Mouse (Mus musculus): ENCODE measurements at regions not wholly inside any gene's neighbourhood (a gene's known extent, or its start where the extent isn't known, plus 50 kb on each side); places are given as distances from the start of the nearest gene placed in this dataset.
A peak's percentile ranks its signal among the peaks of the same experiment; 100 is the strongest.

DNA sequence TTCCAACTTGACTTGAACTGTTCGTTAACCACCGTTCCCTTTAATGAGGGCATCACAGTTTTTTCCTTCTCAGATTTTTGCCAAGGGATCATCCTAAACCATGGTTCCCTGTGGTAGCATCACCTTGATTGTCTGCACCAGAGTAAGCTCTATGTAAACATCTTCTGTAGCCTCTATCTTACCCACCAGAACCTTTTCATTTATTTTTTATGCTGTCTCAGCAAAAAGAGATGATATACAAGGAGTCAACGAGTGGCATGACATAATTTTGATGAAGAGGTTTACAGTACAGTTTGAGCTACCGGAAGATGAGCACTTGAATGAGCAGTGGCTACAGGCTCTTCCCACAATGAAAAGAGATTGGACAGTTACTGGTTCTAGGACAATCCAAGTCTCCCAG lies 768.7 kb downstream of the Ets1 start:
- DNase-seq (ENCODE audit: low spot score in 2 of 2), result no peak

DNA sequence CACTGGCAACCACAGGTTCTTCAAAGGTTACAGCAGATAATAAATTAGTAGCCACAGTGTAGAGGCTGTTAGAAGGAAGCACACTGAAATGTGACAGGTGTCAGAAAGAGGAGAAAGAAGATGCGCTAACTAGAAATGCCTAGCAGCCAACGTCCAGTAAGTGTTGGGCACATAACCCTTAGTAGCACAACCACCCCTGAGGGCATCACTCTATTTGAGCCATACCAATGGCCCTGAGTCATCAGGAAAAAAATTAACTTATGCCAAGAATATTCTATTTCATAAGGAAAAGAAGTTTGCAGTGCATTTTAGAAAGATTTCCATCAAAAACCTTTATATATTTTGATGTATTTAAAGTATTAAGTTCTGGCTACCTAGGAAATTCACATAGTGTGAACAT lies 771.5 kb downstream of the Ets1 start:
- no peak for DNase-seq (ENCODE audit: low spot score in 2 of 2)

DNA sequence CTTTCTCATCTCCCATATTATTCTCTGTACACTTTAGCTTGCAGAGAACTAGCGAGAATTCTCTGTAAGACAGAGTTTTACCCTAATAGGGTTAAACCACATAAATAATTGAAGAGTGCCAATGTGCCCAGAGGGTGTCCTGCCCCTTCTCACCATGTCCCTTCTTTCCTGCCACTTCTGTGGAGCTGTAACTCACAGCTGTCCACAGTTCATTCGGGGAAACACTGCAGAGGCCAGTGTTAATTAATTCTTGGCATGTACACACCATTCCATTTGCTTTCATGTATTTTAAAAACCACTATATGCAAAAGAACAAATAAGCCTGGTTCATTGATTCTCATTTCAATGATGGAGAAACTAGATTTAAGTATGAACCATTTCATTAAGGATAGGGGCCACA lies 787.8 kb downstream of the Ets1 start:
- no peak for DNase-seq (ENCODE audit: low spot score in 2 of 2)

DNA sequence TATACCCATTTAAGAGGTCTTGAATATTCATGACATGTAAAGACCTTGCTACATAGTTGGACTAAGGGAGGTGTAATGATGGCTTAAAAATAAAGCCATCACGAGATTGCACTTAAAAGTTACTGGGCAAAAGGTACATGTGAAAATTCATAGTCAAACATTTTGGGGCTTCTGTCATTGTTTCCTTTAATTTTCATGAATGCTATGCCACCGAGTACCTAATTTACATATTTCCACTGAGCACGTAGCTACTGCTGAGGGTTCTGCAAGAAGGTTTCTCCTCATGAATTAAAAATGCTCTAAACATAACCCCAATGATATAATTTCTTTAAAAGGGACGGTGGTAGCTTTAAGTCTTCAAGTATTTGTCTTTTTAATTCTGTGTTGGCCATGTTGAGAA lies 800.4 kb downstream of the Ets1 start:
- DNase-seq (ENCODE audit: low spot score in 2 of 2), result no peak

DNA sequence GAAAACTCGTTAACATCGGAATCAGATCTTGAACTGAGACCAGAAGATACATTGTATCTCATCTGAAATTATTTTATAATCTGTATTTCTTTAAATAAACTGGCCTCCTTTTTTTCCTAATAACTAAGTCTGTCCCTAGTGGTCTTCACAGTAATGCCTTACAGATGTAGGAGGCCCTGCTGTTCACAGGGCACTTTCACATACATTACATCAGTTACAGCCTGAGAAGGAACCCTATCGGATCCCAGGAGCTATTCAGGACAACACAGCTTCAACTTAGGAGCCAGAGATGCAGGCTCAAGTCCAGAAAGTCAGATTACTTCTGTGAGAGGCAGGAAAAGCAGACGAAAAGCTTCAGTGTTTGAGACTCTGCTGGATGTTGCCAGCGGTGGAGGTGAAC lies 806.2 kb downstream of the Ets1 start:
- DNase-seq (ENCODE audit: low spot score in 2 of 2), result no peak

DNA sequence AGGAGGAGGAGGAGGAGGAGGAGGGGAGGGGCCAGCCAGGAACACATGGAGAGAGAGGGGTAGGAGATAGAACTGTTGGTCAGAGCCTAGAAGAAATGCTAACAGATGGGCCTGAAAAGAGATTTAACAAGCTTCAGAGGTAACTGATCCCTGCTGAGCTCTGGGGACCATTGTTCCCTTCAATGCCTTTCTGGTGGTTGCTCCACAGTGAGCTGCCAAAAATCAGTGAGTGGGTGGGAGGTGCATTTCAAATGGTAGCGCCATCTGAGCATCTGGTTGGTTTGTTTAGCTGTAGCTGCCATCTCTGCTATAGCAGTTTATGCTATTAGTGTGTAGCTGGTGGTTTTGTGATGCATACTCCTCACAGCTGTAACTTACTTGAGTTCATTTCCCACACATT lies 809.9 kb downstream of the Ets1 start:
- DNase-seq (ENCODE audit: low spot score in 2 of 2), result no peak

DNA sequence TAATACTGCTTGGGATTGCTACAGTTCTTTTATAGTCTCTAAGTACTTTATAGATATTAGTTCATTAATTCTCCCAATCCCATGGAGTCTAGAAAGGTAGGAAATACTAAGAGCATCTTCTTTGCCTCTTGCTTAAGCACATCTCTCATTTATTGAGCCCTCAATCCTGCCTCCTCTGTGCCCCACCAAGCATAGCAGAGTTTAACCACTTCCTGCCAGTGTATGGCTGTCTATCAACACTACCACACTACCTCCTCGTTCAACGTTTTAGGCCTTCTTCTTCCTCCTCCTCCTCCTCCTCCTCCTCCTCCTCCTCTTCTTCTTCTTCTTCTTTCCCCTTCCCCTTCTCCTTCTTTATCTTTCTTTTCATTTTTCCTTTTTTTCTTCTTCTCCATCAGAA lies 839.1 kb downstream of the Ets1 start:
- DNase-seq (ENCODE audit: low spot score in 2 of 2), result no peak

DNA sequence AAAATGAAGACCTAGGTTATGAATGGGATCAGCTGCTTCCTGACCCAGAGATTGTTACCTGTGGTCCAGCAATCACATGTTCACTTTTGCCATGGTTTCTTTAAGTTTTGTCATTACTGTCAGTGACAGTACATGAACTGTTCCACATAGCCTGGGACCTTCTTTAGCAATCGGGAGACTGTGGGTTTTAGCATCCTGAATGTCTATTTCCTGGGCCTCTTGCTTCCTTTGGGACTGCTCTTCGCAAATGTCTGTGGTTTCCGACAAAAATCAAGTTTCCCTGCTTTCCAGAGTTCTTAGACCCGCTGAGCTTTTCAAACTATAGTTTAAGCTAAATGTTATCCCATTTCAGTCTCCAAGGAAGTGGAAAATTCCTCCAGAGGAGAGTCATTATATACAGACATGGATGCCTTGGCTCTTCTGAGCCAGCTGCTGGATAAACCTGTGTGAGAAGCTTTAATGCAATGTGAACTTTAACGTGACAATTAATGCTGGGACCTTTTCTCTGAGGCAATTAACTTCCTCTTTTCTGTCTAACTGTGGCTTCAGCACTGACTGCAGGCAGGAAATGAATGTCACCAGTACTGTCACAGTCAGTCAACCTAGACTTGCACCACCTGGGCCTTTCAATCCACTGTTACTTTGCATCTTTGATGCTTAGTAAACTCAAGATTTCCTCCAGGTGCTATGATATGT lies 847.0 kb downstream of the Ets1 start:
- no peak for DNase-seq (ENCODE audit: low spot score in 2 of 2)

DNA sequence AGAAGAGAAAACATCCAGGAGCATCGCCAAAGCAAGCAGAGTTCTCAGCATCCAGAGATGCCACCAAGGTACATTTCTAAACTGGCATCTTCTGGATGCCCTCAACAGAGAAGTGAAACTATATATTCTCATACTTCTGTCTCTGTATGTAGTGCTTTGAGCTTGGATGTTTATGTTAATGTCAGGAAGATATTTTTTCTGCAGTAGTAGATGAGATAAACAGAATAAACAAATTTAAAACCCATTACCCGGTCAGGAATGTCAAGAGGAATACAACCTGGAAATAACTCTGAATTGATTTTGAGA lies 847.5 kb downstream of the Ets1 start:
- no peak for DNase-seq (ENCODE audit: low spot score in 2 of 2)

DNA sequence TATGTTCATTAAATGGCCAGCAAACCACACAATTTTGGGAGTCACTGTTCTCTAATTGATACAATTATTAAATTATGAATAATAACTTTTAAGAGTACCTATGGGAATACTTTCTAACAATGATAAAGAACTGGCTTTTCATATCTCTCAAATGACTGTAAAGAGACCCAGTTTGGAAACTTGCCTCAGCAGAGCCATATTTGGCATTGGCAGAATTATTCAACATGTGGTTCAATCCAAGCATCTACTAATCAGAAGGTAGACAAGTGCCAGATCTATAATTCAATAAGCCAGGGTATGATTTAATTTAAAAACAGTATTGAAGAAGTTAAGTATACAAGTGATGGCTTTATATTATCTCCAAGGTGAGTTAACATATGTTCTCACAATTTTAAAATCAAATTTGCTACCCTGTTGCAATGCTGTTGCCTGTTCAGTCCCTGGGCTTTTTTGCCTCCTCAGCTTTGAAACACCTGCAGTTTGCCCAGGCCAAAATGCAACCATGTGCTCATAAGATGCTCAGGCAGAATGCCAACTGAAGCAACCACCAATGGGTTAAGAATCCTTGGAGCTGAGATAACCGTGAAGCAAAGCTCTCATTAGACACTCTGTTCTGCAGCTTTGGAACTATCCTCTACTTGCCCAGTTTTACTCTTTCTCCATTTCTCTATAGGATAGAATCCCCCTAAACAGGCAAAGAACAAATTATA lies 897.2 kb downstream of the Ets1 start:
- no peak for DNase-seq (ENCODE audit: low spot score in 2 of 2)

DNA sequence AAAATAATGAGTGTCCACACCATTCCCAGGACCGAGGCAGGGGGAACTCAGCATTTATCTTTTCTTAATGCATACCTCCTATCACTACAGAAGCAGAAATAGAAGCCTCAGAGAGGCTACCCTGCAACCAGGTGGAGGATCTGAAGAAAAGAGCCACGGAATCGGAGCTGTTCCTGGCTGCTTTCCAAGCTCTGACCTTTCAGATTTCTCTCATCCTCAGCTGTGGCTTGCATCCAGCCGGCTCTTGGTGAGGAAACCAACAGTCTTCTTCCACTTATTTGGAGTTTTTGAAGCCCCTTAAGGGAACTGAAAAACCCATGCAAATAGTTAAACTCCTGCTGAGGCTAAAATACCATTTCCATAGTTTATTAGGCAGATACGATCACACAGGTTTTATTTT lies 907.3 kb downstream of the Ets1 start:
- no peak for DNase-seq (ENCODE audit: low spot score in 2 of 2)

DNA sequence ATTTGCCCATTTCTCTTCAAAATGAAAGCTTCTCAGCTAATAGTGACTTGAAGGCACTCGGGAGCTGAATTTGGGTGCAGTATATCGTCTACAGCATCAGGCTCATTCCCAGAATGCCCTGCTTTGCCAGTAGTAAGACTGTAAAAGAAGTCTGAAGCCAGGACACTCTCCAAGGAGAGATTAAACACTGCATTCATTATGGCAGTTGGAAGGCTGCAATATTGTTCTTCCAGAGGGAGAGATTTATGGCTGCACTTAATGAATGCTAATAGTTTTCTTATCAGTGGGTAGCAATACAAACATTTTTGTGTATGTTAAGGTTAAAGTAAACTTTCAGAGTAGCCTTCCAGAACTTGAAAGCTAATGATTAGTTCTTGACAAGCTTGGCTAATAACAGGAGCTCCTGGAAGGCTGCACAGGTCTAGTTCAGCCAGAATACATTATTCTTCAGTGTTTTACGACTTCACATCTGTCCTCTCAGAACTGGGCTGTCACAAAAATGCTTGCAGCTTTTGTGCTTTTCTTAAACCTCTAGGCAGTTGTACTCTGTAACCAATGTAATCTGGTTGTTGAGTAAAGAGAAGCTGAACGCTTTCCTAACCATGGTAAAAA lies 910.2 kb downstream of the Ets1 start:
- DNase-seq (ENCODE audit: low spot score in 2 of 2), result no peak

DNA sequence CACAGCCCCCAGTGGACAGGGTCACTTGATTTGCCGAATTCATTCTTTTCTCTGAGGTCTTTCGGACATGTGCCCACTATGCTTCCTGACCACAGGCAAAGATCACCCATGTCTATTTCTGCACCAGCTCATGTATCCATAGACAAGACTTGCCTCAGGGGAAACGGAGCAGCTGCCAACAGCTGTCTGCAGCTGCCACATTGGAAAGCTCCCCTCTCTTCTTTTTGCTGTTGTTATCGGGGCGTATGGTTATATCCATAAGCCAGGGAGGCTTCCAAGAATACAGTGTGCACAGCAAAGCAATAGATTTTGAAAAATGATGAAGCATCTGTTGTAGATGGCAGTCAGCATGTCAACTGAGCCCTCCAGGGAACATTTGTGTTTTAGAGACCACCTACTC lies 913.4 kb downstream of the Ets1 start:
- no peak for DNase-seq (ENCODE audit: low spot score in 2 of 2)

DNA sequence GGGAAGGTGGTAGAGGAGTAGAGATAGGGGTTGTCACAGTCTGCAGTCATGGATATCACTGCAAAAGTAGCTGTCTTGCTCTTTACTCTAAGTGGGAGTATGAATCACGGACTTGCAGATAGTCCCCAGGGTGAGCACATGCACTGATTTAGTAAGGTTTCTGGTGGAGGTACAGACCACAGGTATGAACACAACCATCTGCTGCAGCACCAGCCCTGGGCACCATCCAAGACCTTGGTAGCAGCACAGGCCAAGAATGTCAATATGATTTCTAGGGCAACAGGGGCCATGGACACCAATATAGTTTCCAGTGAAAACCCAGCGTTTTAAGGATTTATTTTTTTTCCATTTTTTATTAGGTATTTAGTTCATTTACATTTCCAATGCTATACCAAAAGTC lies 913.7 kb upstream of the Kirrel3 start:
- no peak for DNase-seq (ENCODE audit: low spot score in 2 of 2)

DNA sequence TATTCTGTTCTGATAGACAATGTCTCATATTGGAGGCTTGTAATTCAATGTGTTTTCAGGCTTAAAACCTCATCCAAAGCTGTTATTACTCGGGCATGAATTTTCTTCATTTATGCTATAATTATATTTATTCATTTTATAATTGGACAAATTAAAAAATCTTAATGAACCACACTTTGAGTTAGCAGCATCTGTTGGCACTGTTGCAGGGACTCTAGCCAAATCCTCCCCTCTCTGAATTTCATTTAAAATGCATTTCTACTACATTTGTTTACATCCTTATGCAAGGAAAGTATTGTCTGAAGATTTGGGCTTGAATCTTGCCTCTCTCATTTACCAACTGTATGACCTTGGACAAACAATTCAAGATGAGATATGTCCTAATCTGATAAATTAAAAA lies 874.2 kb upstream of the Kirrel3 start:
- no peak for DNase-seq (ENCODE audit: low spot score in 2 of 2)

DNA sequence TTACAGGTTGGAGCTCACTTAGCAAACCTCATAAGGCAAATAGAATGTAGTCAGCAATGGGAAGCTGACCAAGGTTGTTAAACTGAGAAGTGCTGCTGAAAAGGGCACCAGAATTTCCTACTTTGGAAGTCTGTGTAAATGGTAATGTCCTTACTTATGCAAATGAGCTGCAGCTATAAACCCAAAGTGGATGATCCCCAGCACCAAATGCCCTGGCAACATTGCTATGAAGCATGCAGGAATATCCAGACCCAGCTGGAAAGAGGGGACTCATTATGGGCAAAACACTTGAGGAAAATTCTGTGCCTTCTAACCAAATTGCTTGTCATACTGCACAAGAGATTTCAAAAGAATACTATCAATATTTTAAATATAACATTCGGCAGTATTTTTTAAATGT lies 861.3 kb upstream of the Kirrel3 start:
- DNase-seq (ENCODE audit: low spot score in 2 of 2), result no peak

DNA sequence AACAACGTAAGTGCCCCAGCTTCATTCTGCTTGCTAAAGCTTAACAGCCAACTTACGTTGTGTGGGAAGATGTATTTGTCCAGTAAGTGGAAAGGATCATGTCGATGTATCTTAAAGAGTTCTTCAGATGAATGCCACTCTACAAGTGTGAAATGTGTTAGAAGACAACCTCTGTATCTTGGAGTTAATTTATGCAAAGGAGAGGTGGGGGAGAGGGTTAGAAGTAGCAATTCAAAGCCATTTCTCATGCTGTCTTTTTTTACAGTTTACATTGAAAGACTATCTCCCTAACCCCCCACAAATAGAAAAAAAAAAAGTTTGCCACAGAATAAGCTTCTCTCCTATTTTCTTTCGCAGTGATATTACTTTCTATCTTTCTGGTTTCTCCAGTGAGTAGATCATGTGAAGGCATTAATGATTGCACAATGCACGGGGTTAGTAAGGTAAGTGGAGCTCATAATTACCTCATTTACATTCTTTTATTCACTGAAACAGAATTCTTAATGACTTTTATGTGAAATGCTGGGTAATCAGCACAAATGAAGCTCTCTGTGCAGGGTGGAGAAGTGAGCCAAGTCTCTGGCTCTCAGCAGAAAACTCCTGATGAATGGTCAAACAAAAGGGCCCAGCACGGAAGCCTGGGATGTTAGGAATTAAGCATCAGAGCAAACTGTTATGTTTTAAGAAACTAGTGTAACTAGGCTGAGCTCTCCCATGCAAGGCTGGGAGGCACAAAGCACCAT lies 855.8 kb upstream of the Kirrel3 start:
- no peak for DNase-seq (ENCODE audit: low spot score in 2 of 2)

DNA sequence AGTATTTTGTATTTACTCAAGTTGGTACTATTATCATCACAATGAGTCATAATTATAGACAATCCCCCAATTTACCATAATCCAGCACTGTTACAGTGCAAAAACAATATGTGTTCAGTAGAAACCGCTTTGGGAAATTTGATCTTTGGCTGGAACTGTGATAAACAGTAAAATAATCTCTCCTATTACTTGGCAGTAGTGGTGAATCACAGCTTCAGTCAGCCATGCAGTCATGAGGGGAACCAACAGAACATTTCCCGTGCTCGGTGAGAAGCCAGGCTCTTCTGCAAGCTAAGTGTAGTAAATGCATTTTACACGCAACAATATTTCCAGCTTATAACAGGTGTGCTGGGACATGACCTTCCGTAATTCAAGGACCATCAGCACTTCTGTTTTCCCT lies 822.7 kb upstream of the Kirrel3 start:
- no peak for DNase-seq (ENCODE audit: low spot score in 2 of 2)

DNA sequence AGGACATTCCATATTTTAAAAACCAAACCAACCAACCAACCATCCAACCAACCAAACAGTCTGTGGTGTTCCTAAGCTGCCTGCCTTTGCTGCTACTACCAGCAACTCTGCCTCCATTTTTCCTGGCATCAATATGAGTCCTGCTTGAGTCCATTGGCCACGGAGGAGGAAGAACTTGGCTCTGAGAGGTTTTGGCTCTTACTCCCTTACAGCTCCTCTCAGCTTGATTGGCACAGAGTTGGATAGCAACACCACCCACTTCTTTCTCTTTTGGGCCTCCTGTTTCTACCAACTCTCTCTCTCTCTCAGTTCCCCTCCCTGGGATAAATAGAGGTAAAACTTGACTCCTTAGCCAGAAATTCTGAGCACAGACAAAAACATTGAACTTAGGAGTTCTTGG lies 804.6 kb upstream of the Kirrel3 start:
- DNase-seq (ENCODE audit: low spot score in 2 of 2), result peak; percentile 28 to 39

DNA sequence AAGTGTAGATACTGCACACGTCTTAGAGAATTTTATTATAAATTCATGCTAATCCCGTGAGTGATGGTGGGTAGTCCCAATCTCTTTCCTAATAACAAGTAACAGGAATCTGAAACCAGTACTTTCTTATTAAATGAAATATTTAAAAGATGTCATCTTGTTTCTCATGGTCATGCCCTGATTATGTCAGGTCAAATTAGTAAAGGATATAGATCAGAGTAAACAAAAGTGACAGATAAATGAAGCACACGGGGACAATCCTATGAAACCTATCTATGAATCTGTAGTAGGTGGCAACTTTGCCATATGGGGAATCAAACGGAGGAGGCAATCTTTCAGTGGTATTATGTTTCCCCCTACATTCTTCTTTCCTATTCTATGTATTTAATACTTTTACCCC lies 794.0 kb upstream of the Kirrel3 start:
- DNase-seq (ENCODE audit: low spot score in 2 of 2), result no peak

DNA sequence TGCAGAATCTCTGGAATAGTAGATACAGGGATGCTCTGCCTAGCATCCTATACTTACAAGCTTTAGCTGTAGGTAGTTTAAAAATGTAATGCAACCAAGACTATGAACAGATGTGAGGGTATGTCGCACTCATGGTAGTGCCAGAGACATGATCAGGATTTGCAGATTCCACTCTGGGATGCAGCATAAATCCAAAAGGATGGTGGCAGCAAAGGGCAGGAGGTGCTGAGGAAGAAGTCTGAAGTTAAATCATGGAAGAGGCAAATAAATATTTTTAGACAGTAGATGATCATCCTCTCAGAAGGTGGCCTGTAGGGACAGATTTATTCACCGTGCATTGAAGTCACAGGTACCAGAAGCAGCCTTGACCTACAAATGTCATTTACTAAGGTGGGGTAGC lies 768.1 kb upstream of the Kirrel3 start:
- no peak for DNase-seq (ENCODE audit: low spot score in 2 of 2)

DNA sequence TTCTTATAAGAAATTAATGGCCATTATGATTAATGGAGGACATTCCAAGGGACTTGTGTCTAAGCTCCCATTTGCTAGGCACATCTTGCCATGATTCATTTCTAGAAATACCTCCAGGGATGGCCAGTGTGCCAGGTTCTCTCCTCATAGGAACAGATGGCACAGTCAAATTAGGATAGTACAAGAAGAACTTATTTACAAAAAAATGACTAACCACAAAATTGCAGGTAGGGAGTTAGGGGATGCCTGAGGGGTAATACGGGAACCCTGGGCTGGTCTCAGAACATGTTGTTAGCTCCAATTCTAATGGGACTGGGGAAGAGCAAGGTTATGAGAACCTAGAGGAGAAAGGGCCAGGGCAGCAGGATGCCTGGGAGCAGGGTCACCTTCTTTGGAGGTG lies 760.9 kb upstream of the Kirrel3 start:
- peak in 1 of 2 experiments; percentile 1 for DNase-seq (ENCODE audit: low spot score in 2 of 2)
